Mouse (Mus musculus): ENCODE results near the gene Sgk1.

The Sgk1 gene

DNA sequence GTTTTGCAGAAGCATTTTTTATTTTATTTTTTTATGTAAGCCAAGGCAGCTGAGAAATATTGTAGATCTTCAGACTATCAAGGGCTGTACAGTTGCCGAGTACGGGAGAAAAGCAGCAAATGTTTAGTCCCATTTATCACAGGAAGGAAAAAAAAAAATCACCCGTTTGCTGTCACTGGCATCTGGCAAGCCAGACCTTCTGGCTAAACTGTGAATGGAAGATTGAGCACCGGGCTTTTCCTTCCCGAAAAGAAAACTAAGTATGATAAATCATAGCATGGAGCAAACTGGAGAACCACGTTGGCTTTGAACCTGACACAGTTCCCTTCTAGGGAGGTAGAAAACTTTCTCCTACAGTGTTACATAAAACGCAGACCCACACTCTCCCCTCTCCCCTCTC is 81.0 kb downstream of the Sgk1 start:
- in situ Hi-C loops (cut with MboI, MseI): no loop called here

DNA sequence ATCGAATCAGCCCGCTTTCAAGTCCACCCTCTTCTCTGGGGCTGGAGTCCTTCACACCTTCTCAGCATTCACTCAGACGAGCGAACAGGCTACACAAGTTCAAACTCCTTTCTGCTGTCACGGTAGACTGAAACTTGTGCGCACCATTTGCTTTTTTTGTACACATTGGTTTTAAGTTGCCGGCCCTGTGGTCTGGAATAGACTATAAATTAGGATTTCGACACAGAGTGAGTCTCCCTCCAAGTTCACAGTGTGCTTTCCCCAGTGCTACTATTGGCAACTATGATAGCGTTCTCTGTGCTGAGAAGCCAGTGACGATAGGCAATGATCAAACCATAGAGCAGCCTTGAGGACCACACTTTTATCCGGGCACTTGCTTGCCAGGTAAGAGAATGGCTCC is 91.7 kb downstream of the Sgk1 start:
- in situ Hi-C loops (cut with MboI, MseI): no loop called here

DNA sequence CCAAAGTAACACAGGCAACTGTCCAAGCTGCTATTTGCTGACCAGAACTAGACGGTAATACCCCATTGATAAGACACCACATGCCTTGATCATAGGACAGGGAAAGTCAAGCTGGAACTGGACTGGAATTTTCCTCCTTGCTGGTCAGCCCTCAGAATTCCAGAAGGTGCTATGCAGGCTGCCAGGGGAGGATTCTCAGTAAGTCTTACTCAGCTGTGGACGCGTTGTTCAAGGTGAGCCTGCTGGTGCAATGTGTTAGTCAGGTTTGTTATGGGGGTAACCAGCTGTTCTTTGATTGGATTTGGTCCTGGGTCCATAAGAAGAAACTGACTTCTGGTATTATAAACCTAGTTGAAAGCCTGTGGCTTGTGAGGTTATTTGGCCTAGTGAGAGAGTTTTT is 92.8 kb downstream of the Sgk1 start:
- in situ Hi-C loops (cut with MboI, MseI): no loop called here

DNA sequence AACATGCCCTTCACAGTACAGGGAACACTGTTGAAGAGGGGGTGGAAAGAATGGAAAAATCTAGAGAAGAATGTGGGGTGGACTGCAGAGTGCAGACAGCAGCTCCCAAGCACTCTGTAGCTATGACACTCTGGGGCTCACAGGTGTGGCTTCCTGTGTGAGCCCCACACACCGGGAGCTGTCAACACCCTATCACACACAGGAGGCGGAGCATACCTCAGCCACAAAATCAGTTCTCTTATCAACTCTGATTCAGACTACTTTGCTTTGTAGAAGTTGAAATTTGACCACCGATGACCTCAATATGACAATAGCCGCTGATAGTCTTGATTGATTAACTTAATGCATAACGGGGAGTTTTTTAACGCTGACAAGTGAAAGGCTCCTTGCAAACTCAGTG is 93.4 kb downstream of the Sgk1 start:
- in situ Hi-C loops (cut with MboI, MseI): no loop called here

DNA sequence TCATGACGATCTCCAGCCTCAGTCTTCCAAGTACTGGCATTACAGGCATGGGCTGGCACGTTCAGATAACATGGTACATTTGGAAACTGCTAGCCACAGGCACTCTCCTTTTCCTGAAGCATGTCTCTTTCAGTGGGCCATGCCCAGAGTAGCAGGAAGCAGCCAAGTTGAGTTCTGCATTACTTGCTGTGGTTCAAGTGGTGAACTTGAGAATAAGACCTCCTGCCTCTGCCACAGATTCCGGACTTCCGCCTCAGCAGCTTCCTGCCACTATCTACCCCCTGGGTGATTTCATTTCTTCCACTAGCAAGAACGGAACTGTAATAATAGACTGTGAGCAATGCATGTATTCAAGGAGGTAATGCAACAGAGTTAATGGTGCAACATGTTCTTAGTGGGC is 94.3 kb downstream of the Sgk1 start:
- in situ Hi-C loops (cut with MboI, MseI): no loop called here

DNA sequence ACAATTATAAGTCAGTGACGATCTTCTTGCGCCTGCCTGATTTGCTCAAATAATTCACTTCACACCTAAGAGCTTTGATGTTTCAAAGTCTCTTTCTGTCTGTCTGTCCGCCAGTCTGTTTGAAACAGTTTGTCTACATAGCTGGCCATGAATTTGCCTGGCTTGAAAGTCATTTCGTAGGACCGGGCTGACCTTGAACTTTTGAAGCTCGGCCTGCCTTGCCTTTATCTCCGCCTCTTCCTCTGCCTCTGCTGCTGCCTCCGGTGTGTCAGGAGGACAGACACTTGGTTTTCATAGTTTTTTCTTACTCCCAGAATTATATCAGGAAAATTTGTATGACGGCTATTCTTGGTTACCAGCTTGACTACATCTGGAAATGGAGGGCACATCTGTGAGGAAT is 96.4 kb downstream of the Sgk1 start:
- in situ Hi-C loops (cut with MboI, MseI): no loop called here

DNA sequence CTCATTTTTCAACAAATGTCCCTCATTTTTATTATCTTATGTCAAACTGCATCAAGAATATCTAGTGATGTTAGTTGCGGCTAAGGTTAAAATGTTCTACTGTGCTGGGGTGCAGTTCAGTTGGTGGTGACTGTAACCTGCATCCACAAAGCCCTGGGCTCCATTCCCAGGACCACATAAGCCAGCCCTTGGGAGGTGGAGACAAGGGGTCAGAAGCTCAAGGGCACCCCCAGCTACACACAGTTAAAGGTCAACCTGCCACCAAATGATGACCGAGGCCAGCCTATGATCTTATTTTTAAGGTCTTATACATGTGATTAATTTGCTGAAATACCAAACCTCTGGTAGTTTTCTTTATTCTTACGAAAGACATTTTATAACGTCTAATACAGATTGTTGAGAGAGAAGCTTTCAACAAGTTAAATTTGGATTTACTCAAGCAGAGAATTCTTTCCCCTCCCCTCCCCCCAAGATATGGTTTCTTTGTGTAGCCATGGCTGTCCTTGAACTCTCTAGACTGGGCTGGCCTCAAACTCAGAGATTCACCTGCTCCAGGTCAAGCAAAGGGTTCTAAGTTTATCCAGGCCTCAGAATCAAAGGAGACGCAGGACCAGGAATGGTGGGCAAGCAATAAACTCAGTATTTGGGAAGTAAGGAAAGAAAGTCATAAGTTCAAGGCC is 97.4 kb downstream of the Sgk1 start:
- in situ Hi-C loops (cut with MboI, MseI): no loop called here

DNA sequence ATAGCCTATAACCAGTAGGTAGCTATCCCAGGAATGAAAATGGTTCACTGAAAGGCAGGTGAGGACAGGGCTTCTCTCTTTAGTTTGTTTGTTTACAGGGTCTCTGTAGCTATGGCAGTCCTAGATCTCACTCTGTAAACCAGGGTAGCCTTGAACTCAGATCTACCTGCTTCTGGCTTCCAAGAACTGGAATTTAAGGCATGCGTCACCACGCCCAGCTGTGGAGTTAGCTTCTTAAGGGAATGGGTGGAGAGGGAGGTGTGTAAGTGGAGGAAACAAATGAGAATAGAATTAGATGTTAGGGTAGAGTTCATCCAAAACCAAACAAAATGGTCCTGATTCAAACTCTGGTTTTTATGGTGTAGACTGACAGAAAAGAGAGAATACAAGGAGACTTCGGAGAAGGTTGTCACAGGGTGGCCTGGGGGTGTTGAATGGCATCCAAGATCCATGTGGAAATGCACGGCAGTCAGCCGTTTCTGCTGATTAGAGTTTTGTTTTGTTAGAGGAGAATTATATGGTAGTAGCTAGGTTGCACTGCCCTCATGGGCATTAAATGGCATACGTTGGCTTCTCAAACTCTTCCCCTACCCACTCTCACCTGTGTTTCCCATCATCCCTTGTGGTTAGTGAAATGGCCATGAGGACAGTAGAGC is 98.9 kb downstream of the Sgk1 start:
- in situ Hi-C loops (cut with MboI, MseI): no loop called here

DNA sequence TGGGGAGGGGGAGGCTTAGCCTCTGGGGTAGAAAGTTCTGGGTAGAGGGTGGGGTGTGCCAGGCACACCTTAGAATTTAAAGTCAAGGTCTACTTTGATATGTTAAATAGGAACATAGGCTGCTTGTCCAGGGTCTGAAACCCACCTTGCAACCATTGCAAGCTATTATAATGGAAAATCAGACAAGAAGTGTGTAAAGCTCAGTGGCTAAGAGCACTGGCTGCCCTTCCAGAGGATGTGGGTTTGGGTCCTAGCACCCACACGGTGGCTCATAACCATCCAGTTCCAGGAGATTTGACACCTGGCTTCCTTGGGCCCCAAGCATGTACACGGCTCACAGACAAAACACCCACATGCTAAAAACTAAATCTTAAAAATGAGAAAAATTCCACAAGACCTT is 100.3 kb downstream of the Sgk1 start:
- in situ Hi-C loops (cut with MboI, MseI): no loop called here

DNA sequence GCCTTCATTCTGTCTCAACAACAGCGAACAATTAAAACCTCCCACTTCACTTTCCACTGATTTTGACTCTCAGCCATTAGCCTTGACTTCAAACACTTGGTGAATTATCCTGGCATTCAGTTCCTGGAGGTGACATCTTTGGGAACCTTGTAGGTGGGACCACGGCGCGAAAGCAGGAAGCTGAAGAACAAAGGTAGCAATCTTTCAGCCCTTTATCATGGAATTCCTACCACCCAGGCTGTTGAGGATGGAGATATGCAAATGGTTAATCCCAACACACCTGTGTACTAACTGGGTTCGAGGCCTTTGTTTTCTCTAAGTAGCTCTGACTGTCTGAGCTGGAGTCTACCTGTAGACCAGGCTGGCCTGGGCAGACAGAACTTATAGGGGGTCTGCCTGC is 106.5 kb downstream of the Sgk1 start:
- in situ Hi-C loops (cut with MboI, MseI): no loop called here

DNA sequence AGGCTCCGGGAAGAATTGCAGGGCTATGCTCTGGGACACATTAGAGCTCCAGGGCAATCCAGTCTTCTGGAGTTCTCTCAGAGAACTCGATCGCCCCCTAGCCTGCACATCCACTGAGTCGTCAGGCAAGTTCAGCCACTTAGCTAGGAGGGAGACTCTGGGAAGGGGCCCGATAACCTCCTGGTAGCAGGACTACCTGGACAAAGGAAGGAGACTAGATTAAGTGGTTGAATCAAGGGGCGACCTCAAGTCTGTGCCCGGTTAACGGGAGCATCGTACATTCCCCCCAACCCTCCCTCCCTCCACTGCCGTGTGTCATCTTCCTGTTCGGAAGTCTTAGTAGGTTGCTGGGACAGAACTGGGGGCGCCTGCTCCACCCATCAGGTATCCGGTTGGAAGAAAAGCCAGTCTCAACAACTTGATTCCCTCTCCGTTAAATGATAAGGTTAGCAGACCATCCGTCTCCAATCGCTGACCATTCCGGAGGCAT is 109.4 kb downstream of the Sgk1 start:
- in situ Hi-C loops (cut with MboI, MseI): no loop called here

DNA sequence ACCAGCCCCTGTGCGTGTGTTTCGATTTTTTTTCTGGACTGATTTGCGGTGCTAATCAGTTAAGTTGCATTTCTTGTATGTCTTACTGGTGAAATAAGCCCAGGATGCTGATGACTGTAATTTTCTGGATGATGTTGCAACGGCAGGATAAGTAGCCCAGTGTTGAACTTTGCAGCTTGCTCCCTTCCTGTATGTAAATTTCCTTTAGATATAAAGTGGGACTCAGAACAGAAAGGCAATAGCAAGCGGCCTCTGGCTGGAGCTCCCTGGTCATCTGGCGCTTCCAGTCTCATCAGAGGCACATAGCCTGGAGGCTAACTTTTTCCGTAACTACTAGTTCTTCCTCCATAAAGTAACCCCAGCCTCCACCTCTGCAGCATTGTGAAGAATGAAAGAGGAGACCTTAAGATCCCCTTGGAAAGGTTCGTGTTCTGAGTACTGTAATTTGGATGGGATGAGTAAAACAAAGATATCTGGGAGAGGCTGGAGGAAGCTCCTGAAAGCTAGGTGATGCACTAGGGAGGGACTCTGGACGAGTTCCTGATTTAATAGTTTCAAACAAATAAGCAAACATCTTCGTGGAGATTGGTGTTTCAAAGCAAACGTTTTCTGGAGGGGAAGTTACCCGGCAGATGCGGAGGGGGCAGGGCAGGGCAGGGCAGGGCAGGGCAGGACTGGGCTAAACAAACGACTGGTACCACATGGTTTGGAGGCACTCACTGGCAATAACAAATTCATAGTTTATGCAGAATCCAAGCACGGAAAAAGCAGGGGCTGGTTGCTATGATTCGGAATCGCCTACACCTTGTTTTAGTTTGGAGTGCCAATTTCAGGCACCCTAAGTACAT is 110.2 kb downstream of the Sgk1 start:
- in situ Hi-C loops (cut with MboI, MseI): no loop called here

DNA sequence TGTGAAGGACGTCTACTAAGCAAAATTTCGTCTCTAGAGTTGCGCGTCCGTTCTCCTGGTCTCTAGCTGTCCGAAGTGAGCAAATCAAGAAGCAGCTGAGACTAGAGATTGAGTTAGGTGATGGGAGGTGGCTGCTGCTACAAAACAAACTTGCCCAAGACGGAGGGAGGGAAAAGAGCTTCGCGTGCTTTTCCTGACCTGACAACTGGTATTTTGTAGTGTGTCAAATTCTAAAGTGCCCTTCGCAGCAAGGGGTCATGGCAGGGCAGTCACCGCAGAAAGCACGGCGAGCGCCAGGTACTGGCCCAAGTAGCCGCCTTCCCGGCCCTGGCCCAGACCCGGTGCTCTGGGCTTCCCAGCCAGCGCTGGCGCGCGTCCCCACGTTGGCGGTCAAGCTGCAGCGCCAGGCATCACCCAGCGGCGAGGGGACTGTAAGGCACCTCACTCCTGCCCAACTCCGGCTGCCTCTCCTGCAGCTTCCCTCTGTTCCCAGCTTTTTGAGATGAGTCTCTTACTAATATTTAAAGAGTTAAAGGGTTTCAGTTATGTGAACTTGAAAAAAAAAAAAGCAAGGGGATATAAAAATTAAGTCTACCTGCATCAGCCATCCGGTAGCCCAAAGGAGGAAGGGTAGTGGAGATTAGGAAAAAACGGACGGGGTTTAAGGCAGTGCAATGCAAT is 111.0 kb downstream of the Sgk1 start:
- in situ Hi-C loops (cut with MboI, MseI): no loop called here

DNA sequence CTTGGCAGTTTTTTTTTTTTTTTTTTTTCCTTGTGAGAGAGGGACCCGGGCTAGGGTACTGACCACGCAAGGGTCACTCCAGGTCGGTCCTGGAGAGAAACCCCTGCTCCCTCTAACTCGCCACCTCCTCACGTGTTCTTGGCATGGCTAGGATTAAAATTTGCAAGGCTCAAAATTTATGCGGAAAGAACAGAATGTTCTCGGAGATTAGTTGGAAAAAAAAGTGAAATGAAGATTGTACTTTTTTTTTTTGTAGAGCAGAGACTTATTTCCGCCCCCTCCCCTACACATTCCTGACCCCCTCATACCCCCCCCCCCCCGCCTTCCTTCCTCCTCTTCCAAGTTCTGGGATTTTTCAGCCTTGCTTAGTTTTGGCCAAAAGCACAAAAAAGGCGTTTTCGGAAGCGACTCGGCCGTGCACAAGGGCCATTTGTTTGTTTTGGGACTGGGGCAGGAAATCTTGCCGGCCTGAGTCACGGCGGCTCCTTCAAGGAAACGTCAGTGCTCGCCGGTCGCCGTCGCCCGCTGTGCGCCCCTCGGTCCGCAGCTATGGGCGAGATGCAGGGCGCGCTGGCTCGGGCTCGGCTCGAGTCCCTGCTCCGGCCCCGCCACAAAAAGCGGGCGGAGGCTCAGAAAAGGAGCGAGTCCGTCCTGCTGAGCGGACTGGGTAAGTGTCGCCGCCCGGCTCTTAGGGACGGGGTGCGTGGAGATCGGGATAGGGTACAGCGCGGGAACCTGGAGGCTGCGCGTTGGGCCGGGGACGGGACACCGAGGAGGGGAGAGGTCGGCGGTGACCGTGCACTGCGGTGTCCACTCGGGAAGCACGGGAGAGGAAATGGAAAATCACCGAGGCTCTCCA is 111.8 kb downstream of the Sgk1 start:
- in situ Hi-C loops (cut with MboI, MseI): no loop called here

DNA sequence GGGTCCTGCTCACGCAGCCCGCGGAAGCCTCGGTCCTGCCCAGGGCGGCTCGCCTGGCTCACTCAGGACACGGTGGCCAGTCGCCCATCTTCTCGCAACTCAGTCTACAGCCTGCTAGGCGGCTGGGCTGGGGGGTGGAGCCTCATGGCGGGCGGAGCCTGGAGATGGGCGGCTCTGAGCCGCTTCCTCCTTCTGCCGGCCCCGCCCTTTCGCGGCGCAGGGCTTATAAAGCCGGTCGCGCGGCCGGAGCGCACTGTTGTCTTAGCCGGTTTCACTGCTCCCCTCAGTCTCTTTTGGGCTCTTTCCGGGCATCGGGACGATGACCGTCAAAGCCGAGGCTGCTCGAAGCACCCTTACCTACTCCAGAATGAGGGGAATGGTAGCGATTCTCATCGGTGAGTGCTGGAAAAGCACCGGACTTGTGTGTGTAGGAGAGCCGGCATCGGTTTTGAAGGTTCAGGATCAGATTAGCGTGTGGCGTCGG is 112.5 kb downstream of the Sgk1 start:
- in situ Hi-C loops (cut with MboI, MseI): no loop called here

DNA sequence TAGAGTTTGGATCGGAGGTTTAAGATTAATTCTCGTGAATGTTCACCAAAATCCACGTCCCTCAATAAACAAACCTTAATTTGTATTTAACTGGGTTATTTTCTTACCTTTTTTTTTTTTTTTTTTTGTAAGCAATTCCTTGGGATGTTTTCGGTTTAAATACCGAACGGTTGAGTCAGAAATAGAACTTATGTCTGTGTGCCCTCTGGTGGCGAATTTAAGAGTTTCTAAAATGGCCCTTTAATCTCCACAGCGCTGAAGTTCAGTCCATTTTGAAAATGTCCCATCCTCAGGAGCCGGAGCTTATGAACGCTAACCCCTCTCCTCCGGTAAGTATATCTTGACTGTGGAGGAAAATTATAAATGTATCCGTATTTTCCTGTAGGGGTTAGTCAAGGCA is 113.2 kb downstream of the Sgk1 start:
- in situ Hi-C loops (cut with MboI, MseI): no loop called here

DNA sequence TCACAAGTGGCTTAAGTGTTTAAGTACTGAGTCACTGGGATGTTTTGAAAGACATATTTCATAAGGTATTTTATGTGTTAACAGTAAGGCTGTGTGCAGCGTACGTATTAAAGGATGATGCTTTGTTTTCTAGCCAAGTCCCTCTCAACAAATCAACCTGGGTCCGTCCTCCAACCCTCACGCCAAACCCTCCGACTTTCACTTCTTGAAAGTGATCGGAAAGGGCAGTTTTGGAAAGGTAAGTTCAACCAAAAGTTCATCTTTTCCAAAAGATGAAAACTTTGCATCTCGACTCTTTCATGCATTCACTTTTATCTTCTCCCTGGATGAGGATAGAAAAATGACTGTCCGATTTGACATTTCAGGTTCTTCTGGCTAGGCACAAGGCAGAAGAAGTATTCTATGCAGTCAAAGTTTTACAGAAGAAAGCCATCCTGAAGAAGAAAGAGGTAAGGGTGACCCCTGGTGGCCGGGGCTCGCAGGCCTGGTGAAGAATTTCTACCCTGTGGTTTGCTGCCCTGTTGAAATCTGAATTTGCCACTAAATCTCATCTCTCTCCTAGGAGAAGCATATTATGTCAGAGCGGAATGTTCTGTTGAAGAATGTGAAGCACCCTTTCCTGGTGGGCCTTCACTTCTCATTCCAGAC is 113.8 kb downstream of the Sgk1 start:
- in situ Hi-C loops (cut with MboI, MseI): no loop called here

DNA sequence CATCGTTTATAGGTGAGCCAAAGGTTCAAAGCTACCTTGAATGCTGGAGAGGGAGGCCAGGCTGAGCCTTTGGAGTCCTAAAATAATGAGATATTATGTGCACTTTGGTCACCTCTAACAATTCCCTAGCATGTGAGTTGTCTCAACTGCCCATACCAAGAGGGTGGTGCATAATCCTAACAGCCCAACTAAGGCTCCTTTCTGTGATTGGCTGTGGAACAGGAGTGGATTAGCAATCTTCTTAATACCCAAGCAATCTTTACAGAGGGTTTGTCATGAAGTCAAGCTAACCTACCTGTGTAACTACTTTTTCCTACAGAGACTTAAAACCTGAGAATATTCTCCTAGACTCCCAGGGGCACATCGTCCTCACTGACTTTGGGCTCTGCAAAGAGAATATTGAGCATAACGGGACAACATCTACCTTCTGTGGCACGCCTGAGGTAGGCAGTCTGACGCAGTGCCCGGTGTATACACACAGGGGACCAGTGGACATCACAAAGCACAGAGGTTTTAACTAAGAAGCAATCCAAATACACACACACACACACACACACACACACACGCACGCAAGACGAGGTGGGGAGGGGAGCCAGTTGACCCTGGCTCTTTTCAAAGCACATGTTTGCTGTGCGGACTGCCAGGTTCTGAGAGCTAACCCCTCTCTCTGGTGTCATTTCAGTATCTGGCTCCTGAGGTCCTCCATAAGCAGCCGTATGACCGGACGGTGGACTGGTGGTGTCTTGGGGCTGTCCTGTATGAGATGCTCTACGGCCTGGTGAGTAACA is 114.9 kb downstream of the Sgk1 start:
- in situ Hi-C loops (cut with MboI, MseI): no loop called here

DNA sequence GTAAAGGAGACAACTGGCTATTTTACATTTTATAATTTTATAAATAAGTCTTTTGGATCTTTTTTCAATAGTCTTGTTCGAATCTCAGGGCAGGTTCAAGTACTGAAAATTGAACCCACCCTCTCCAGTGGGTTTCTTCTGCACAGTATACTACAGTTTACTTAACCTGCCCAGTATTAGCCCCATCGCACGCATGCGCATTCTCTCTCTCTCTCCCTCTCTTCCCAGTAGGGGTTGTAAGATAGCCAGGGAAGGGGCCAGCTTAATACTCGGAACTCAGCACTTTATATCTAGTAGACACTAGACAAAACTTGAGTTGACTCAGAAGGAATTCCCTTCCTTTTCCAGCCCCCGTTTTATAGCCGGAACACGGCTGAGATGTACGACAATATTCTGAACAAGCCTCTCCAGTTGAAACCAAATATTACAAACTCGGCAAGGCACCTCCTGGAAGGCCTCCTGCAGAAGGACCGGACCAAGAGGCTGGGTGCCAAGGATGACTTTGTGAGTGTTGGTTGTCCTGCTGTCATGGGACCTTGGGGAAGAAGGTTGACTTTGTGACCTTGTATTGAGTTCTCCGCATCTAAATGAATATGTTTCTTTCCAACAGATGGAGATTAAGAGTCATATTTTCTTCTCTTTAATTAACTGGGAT is 115.7 kb downstream of the Sgk1 start:
- in situ Hi-C loops (cut with MboI, MseI): no loop called here

All from regulatory T cell (primary cell).